Mouse (Mus musculus) hindbrain, postnatal 0 days (tissue): ENCODE measurements at regions not wholly inside any gene's neighbourhood (a gene's known extent, or its start where the extent isn't known, plus 50 kb on each side); places are given as distances from the start of the nearest gene placed in this dataset.

Source experiments
- ATAC-seq: fragments of 200-750 bp; cut with Nextera tagmentation; 2 replicates; pipeline ENCODE4 v1.8.0; 2017; ENCODE audit warnings: mild to moderate bottlenecking, moderate TSS enrichment, moderate library complexity
- DNase-seq: peaks from one replicate; pipeline ENCODE4 v3.0.0-alpha.2; 2015; ENCODE audit warnings: low spot score
- H3K27ac ChIP-seq: fragments of 300-500 bp; sonication (generic); 2 replicates; pipeline ENCODE4 v1.5.1; 2014; ENCODE audit warnings: mild to moderate bottlenecking
- H3K27me3 ChIP-seq: fragments of 300-500 bp; sonication (generic); 2 replicates; pipeline ENCODE4 v1.6.1; 2014; ENCODE audit warnings: low read length, mixed read lengths; ENCODE audit not compliant: insufficient read depth
- H3K36me3 ChIP-seq: fragments of 300-500 bp; sonication (generic); 2 replicates; pipeline ENCODE4 v1.6.1; 2014; ENCODE audit warnings: low read length, mixed read lengths; ENCODE audit not compliant: insufficient read depth
- H3K4me1 ChIP-seq: fragments of 300-500 bp; sonication (generic); 2 replicates; pipeline ENCODE4 v1.6.1; 2014; ENCODE audit warnings: antibody characterized with exemption, low read length, mixed read lengths; ENCODE audit not compliant: insufficient read depth
- H3K4me2 ChIP-seq: fragments of 300-500 bp; sonication (generic); 2 replicates; pipeline ENCODE4 v1.6.1; 2014; ENCODE audit warnings: low read depth, mild to moderate bottlenecking, low read length, moderate library complexity, mixed read lengths
- H3K4me3 ChIP-seq: fragments of 300-500 bp; sonication (generic); 2 replicates; pipeline ENCODE4 v1.5.1; 2014; ENCODE audit warnings: low read length
- H3K9ac ChIP-seq: fragments of 300-500 bp; sonication (generic); replicated peaks from 2 replicates; pipeline ENCODE4 v1.6.1; 2014; ENCODE audit warnings: mild to moderate bottlenecking, low read length, moderate library complexity, mixed read lengths
- H3K9me3 ChIP-seq: fragments of 300-500 bp; sonication (generic); 2 replicates; pipeline ENCODE4 v1.6.1; 2016; ENCODE audit warnings: low read length, mixed read lengths
- CTCF ChIP-seq: IDR thresholded peaks from 2 replicates; pipeline ENCODE4 v1.5.1; 2016; ENCODE audit warnings: antibody characterized with exemption, control low read depth, low read depth
- WGBS: fragments of 180-500 bp; shearing (Covaris S2); extraction: QIAGEN DNeasy Blood & Tissue Kit; methylation state at CpG from one replicate; pipeline ENCODE4 v1.1.7; 2014; 5-methylcytosine and 5-hydroxymethylcytosine counted together

- ATAC-seq = no peak
- no peak overlapping the region for H3K4me2 ChIP-seq
- no peaks in the 10 kb centered on the region for H3K4me1 ChIP-seq
- no peak for TF ChIP-seq CTCF
- H3K9me3 ChIP-seq = no peaks in the 10 kb centered on the region
- no peak overlapping the region for H3K4me3 ChIP-seq
- no peak for DNase-seq
- WGBS = 82% methylated on average over 1 of the region's 1 CpGs
- no peak overlapping the region for H3K9ac ChIP-seq
- no peak overlapping the region for H3K27ac ChIP-seq
- H3K27me3 ChIP-seq = no peaks in the 10 kb centered on the region
- no peaks in the 10 kb centered on the region for H3K36me3 ChIP-seq
Observed at GRCm38 (mm10) chr16:86277031-86277430, 375.4 kb upstream of the Adamts5 start.

- no peaks in the 10 kb centered on the region for H3K9me3 ChIP-seq
- ATAC-seq = no peak
- no peaks in the 10 kb centered on the region for H3K27me3 ChIP-seq
- H3K4me1 ChIP-seq = no peaks in the 10 kb centered on the region
- WGBS = 51% methylated on average over 8 of the region's 8 CpGs
- H3K9ac ChIP-seq = no peak overlapping the region
- TF ChIP-seq CTCF = no peak
- H3K4me2 ChIP-seq = no peak overlapping the region
- no peaks in the 10 kb centered on the region for H3K36me3 ChIP-seq
- no peak overlapping the region for H3K27ac ChIP-seq
- no peak overlapping the region for H3K4me3 ChIP-seq
- DNase-seq = peak; percentile 13
Observed at GRCm38 (mm10) chr16:86261612-86262011, 360.0 kb upstream of the Adamts5 start.

- H3K27ac ChIP-seq = no peak overlapping the region
- H3K4me3 ChIP-seq = no peak overlapping the region
- H3K9me3 ChIP-seq = no peaks in the 10 kb centered on the region
- ATAC-seq (no peak), DNase-seq (no peak)
- no peaks in the 10 kb centered on the region for H3K27me3 ChIP-seq
- H3K4me1 ChIP-seq = no peaks in the 10 kb centered on the region
- no peak overlapping the region for H3K4me2 ChIP-seq
- no peak overlapping the region for H3K9ac ChIP-seq
- no peak for TF ChIP-seq CTCF
- no peaks in the 10 kb centered on the region for H3K36me3 ChIP-seq
Observed at GRCm38 (mm10) chr16:86252630-86253029, 351.0 kb upstream of the Adamts5 start.

GRCm38 (mm10) chr16:86250021-86250420, 348.4 kb upstream of the Adamts5 start:
- H3K4me1 ChIP-seq = no peaks in the 10 kb centered on the region
- no peak overlapping the region for H3K9ac ChIP-seq
- H3K9me3 ChIP-seq = no peaks in the 10 kb centered on the region
- no peaks in the 10 kb centered on the region for H3K27me3 ChIP-seq
- no peak for ATAC-seq
- DNase-seq = no peak
- no peaks in the 10 kb centered on the region for H3K36me3 ChIP-seq
- no peak overlapping the region for H3K27ac ChIP-seq
- no peak for TF ChIP-seq CTCF
- no peak overlapping the region for H3K4me2 ChIP-seq
- H3K4me3 ChIP-seq = no peak overlapping the region
- WGBS = 92% methylated on average over 6 of the region's 6 CpGs

GRCm38 (mm10) chr16:86244191-86244590, 342.6 kb upstream of the Adamts5 start:
- H3K4me3 ChIP-seq = no peak overlapping the region
- no peak for TF ChIP-seq CTCF
- H3K36me3 ChIP-seq = no peaks in the 10 kb centered on the region
- no peaks in the 10 kb centered on the region for H3K9me3 ChIP-seq
- no peak overlapping the region for H3K27ac ChIP-seq
- H3K4me1 ChIP-seq = no peaks in the 10 kb centered on the region
- ATAC-seq (no peak), DNase-seq (no peak)
- no peak overlapping the region for H3K4me2 ChIP-seq
- WGBS = 73% methylated on average over 2 of the region's 2 CpGs
- no peak overlapping the region for H3K9ac ChIP-seq
- no peaks in the 10 kb centered on the region for H3K27me3 ChIP-seq

- Histone ChIP-seq H3K4me2 (no peak overlapping the region), H3K27ac (no peak overlapping the region), H3K9ac (no peak overlapping the region), H3K36me3 (no peaks in the 10 kb centered on the region), H3K4me1 (no peaks in the 10 kb centered on the region), H3K27me3 (no peaks in the 10 kb centered on the region), H3K4me3 (no peak overlapping the region), H3K9me3 (no peaks in the 10 kb centered on the region)
- ATAC-seq (no peak), DNase-seq (no peak)
- TF ChIP-seq CTCF = no peak
- WGBS = 86% methylated on average over 3 of the region's 3 CpGs
Observed at GRCm38 (mm10) chr16:86242766-86243510, 341.3 kb upstream of the Adamts5 start.

GRCm38 (mm10) chr16:86222997-86223396, 321.4 kb upstream of the Adamts5 start:
- no peaks in the 10 kb centered on the region for H3K4me1 ChIP-seq
- ATAC-seq = no peak
- no peaks in the 10 kb centered on the region for H3K36me3 ChIP-seq
- no peak overlapping the region for H3K9ac ChIP-seq
- no peak overlapping the region for H3K4me3 ChIP-seq
- no peak for TF ChIP-seq CTCF
- peak; percentile 9 for DNase-seq
- H3K9me3 ChIP-seq = no peaks in the 10 kb centered on the region
- no peak overlapping the region for H3K27ac ChIP-seq
- H3K27me3 ChIP-seq = no peaks in the 10 kb centered on the region
- WGBS = 60% methylated on average over 3 of the region's 3 CpGs
- no peak overlapping the region for H3K4me2 ChIP-seq
